Mouse (Mus musculus) urinary bladder, postnatal 25 days (tissue): ENCODE data around the gene 2900026A02Rik.

Source experiments
- DNase-seq: peaks from one replicate; pipeline ENCODE4 v3.0.0; 2022; ENCODE audit warnings: low spot score

The 2900026A02Rik gene

GRCm38 (mm10) chr5:113174916-113175692, 45.9 kb downstream of the 2900026A02Rik start:
- no peak for DNase-seq

GRCm38 (mm10) chr5:113173318-113173717, 47.7 kb downstream of the 2900026A02Rik start:
- DNase-seq: peak; percentile 73

GRCm38 (mm10) chr5:113171968-113172578, 49.0 kb downstream of the 2900026A02Rik start:
- DNase-seq: no peak

GRCm38 (mm10) chr5:113170064-113170754, 50.8 kb downstream of the 2900026A02Rik start:
- DNase-seq: no peak

- DNase-seq: peak; percentile 60
Measured at GRCm38 (mm10) chr5:113167733-113168132, 53.3 kb downstream of the 2900026A02Rik start.

- no peak for DNase-seq
Measured at GRCm38 (mm10) chr5:113165481-113165880, 55.6 kb downstream of the 2900026A02Rik start.

GRCm38 (mm10) chr5:113164873-113165441, 56.1 kb downstream of the 2900026A02Rik start:
- DNase-seq: peak; percentile 57

GRCm38 (mm10) chr5:113164448-113164847, 56.6 kb downstream of the 2900026A02Rik start:
- no peak for DNase-seq

GRCm38 (mm10) chr5:113163116-113163515, 57.9 kb downstream of the 2900026A02Rik start:
- no peak for DNase-seq

GRCm38 (mm10) chr5:113162699-113163098, 58.3 kb downstream of the 2900026A02Rik start:
- DNase-seq: no peak

GRCm38 (mm10) chr5:113161576-113161975, 59.5 kb downstream of the 2900026A02Rik start:
- no peak for DNase-seq

- no peak for DNase-seq
Measured at GRCm38 (mm10) chr5:113160320-113160719, 60.7 kb downstream of the 2900026A02Rik start.

GRCm38 (mm10) chr5:113158759-113159355, 62.2 kb downstream of the 2900026A02Rik start:
- DNase-seq: no peak

- DNase-seq: no peak
Measured at GRCm38 (mm10) chr5:113157588-113157987, 63.4 kb downstream of the 2900026A02Rik start.

- no peak for DNase-seq
Measured at GRCm38 (mm10) chr5:113157006-113157405, 64.0 kb downstream of the 2900026A02Rik start.

GRCm38 (mm10) chr5:113155133-113155532, 65.9 kb downstream of the 2900026A02Rik start:
- DNase-seq: peak; percentile 86

- DNase-seq: no peak
Measured at GRCm38 (mm10) chr5:113154441-113154840, 66.6 kb downstream of the 2900026A02Rik start.

- DNase-seq: no peak
Measured at GRCm38 (mm10) chr5:113153508-113153830, 67.6 kb downstream of the 2900026A02Rik start.

- peak; percentile 69 for DNase-seq
Measured at GRCm38 (mm10) chr5:113152663-113153507, 68.2 kb downstream of the 2900026A02Rik start.

GRCm38 (mm10) chr5:113151554-113152103, 69.4 kb downstream of the 2900026A02Rik start:
- no peak for DNase-seq
